26 mouse cellular contexts compared by ENCODE assay signal in the genomic region with DNA sequence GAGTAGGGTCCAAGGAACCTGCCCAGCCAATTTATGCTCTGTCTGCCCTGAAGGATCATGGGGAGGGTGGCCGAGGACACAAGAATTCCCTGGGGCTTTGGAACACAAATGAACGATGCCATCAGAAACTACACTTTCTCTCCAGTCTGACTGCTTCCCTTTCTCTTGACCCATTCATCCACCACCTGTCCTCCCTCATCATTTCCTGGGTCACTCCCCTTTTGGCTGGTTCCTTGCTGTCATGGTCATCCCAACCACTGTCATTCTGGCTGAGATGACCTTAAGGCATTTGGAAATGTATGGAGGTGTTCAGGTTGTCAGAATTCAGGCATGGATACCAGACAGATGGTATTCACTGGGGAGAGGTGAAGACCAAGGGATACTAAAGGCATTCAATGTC.
"Had no signal": no experiment of that assay in that cellular context is flagged by ENCODE, and none has a peak within 500 bp of the region (broad histone marks: within the 10 kb centered on the region; RNA-seq: fewer than 3 reads in every experiment).

No protein-coding gene starts in this region.

- H3K4me1 ChIP-seq: intestine, embryonic 15.5 days had no signal

- H3K27me3 ChIP-seq: heart, embryonic 13.5 days; heart, embryonic 15.5 days; hindbrain, embryonic 12.5 days; intestine, embryonic 15.5 days; limb, embryonic 13.5 days; limb, embryonic 15.5 days had no signal

- H3K9me3 ChIP-seq: heart, embryonic 13.5 days; heart, embryonic 15.5 days; hindbrain, embryonic 10.5 days; hindbrain, embryonic 12.5 days; intestine, embryonic 15.5 days; limb, embryonic 13.5 days; limb, embryonic 15.5 days had no signal

- H3K4me2 ChIP-seq: heart, embryonic 11.5 days; heart, embryonic 13.5 days; heart, embryonic 15.5 days; hindbrain, embryonic 12.5 days; hindbrain, embryonic 14.5 days; intestine, embryonic 15.5 days; limb, embryonic 13.5 days; limb, embryonic 15.5 days had no signal

- H3K9ac ChIP-seq: heart, embryonic 13.5 days; heart, embryonic 15.5 days; hindbrain, embryonic 12.5 days; hindbrain, embryonic 14.5 days; intestine, embryonic 15.5 days; limb, embryonic 13.5 days; limb, embryonic 15.5 days had no signal

- H3K4me3 ChIP-seq: gastrocnemius, adult 2 months; heart, adult 2 months; heart, embryonic 13.5 days; heart, embryonic 15.5 days; hindbrain, embryonic 10.5 days; hindbrain, embryonic 12.5 days; intestine, embryonic 15.5 days; layer of hippocampus, adult 2 months; left cerebral cortex, adult 2 months; limb, embryonic 13.5 days; limb, embryonic 15.5 days had no signal

- H3K36me3 ChIP-seq: heart, embryonic 13.5 days; heart, embryonic 15.5 days; hindbrain, embryonic 10.5 days; hindbrain, embryonic 12.5 days; intestine, embryonic 15.5 days; limb, embryonic 13.5 days; limb, embryonic 15.5 days had no signal

- H3K27ac ChIP-seq: gastrocnemius, adult 2 months; heart, adult 2 months; heart, embryonic 13.5 days; heart, embryonic 15.5 days; hindbrain, embryonic 10.5 days; hindbrain, embryonic 12.5 days; hindbrain, embryonic 14.5 days; intestine, embryonic 15.5 days; layer of hippocampus, adult 2 months; left cerebral cortex, adult 2 months; limb, embryonic 13.5 days; limb, embryonic 15.5 days had no signal

- DNase-seq: gastrocnemius, adult 2 months; gastrocnemius, postnatal 10 days; gastrocnemius, postnatal 25 days; heart, adult 2 months; heart, postnatal 14 days; heart, postnatal 4 days; kidney, adult 18-20 months; kidney, adult 8-10 months; kidney, postnatal 10 days; kidney, postnatal 25 days; kidney, postnatal 4 days; left cerebral cortex, postnatal 4 days had no signal

- ATAC-seq: hindbrain, embryonic 16.5 days; inflammation-experienced regulatory T-cells, adult 6 months; intestine, embryonic 15.5 days; intestine, postnatal 0 days had no signal
